Mouse (Mus musculus): Measurements from ENCODE around the gene Capn7.

GRCm38 (mm10) chr14:31322191-31322590 lies 14.2 kb upstream of the Capn7 start:
- TF ChIP-seq CTCF (IDR thresholded peaks at IDR 0.05; ENCODE audit: low read depth, low read length) (no peak), POLR2A (IDR thresholded peaks at IDR 0.05; ENCODE audit: borderline replicate concordance, low read depth, low read length) (no peak)

Data from bone marrow macrophage, adult 2 months (primary cell).